Mouse (Mus musculus): Measurements from ENCODE around the gene Reln.

DNA sequence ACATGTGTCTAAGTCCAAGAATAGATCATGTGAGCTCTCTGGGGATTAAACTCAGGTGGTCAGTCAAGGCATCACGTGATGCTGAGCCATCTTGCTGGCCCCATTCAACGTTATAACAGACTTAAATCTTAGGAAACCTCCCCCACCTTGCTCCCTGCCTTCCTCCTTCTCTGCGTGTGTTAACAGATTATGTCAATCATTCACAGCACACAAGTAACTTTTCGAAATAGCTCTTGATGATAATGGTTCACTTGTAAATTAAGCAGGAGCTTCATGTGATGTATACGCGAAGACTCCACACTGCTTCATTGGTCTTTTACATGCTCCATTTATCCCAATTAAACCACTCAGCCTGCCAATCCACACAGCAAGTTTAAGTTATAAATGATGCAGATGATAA lies 271.9 kb downstream of the Reln start:
- no peak for TF ChIP-seq POLR2A (IDR thresholded peaks at IDR 0.05; ENCODE audit: extremely low read depth, insufficient read depth, low read length)
- TF ChIP-seq CTCF (IDR thresholded peaks at IDR 0.05; ENCODE audit: extremely low read depth, insufficient read depth, low read length), result no peak
